8 mouse cellular contexts compared by ENCODE assay signal in the genomic region with DNA sequence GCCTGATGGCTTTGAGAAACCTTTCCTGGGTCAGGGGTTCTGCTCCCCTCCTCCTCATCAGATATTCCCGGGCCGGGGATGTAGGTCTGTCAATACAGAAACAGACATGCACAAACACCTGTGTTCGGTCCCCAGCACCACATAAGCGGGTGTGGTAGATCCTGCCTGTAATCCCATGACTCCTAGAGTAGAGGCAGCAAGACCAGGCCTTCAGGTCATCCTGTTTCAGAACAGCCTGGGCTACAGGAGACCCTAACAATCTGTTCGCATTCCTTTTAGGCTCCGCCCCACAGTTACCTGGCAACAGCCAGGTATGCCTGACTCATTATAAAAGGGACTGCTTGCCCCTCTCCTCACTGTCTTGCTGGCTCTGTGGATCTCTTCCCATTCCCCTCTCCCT. TPM values are rescaled to one million over a fixed set of nuclear protein-coding genes. Genes with fewer than 3 reads are reported as not detected.
DNase-seq lines count a peak whose midpoint lies in the region; ATAC-seq and TF ChIP-seq lines count a peak whose summit lies in the region.

No protein-coding gene starts in this region.

- H3K9me3 ChIP-seq in liver, embryonic 14.5 days (ENCODE audit: control insufficient read depth, low read length) = no peaks in the 10 kb centered on the region

- TF ChIP-seq CTCF in cerebellum, adult 2 months (IDR thresholded peaks at IDR 0.05; ENCODE audit: borderline replicate concordance, insufficient read depth, low read depth, low read length) = no peak
- no peak for TF ChIP-seq CTCF in testis, adult 2 months (IDR thresholded peaks at IDR 0.05; ENCODE audit: control insufficient read depth, insufficient read depth, insufficient replicate concordance, low read depth, low read length)
- TF ChIP-seq CTCF in liver, embryonic 14.5 days (IDR thresholded peaks at IDR 0.05; ENCODE audit: low read depth) = no peak

- peak overlapping the region; percentile 74 for H3K4me3 ChIP-seq in cerebellum, adult 2 months (replicated peaks; ENCODE audit: insufficient read depth, low read depth, low read length)
- H3K4me3 ChIP-seq in testis, adult 2 months (ENCODE audit: control insufficient read depth, low read depth, low read length) = peak overlapping the region; percentile 81
- peak overlapping the region; percentile 59 to 61 for H3K4me3 ChIP-seq in liver, embryonic 14.5 days (ENCODE audit: insufficient read depth in 1 of 2, low read depth in 2 of 2, low read length in 2 of 2)

- intact Hi-C loops in left cerebral cortex, postnatal 10 days (cut with DNase I) = loop anchor here (5.0 kb wide), 1 partner anchor 43 kb away; no protein-coding TSS in a partner anchor

- H3K9ac ChIP-seq in liver, embryonic 14.5 days (replicated peaks) = no peak overlapping the region; the same call in 1 of the 2 replicates

- peak overlapping the region; percentile 61; the same call in 1 of the 2 replicates for H3K27ac ChIP-seq in cerebellum, adult 2 months (ENCODE audit: insufficient read depth, low read length)
- H3K27ac ChIP-seq in testis, adult 2 months (ENCODE audit: control insufficient read depth, insufficient read depth, low read depth, low read length) = no peak overlapping the region
- no peak overlapping the region for H3K27ac ChIP-seq in liver, embryonic 14.5 days

- no peaks in the 10 kb centered on the region for H3K27me3 ChIP-seq in cerebellum, adult 2 months (ENCODE audit: control insufficient read depth, insufficient read depth, low read length)
- H3K27me3 ChIP-seq in testis, adult 2 months (ENCODE audit: control insufficient read depth, insufficient read depth, low read length) = no peaks in the 10 kb centered on the region
- H3K27me3 ChIP-seq in liver, embryonic 14.5 days (ENCODE audit: control insufficient read depth, insufficient read depth, low read length) = peaks cover 5% of the 10 kb centered on the region; the same call in 1 of the 2 replicates

- peaks cover 5% of the 10 kb centered on the region for H3K4me1 ChIP-seq in cerebellum, adult 2 months (ENCODE audit: control insufficient read depth, insufficient read depth, low read length)
- H3K4me1 ChIP-seq in testis, adult 2 months (ENCODE audit: control insufficient read depth, insufficient read depth, low read length) = peaks cover 12% of the 10 kb centered on the region
- peaks cover 3 to 23% of the 10 kb centered on the region in 2 experiments for H3K4me1 ChIP-seq in liver, embryonic 14.5 days (replicated peaks; ENCODE audit: control insufficient read depth in 2 of 2, insufficient read depth in 2 of 2, low read length in 1 of 2)

- no peak for TF ChIP-seq EP300 in liver, embryonic 14.5 days (IDR thresholded peaks at IDR 0.05; ENCODE audit: low read depth)

- ATAC-seq in liver, embryonic 14.5 days (ENCODE audit: insufficient read depth) = no peak

- H3K36me3 ChIP-seq in testis, adult 2 months (ENCODE audit: control insufficient read depth, insufficient read depth, low read length) = no peaks in the 10 kb centered on the region
- H3K36me3 ChIP-seq in liver, embryonic 14.5 days (replicated peaks; ENCODE audit: control insufficient read depth, insufficient read depth, low read depth) = no peaks in the 10 kb centered on the region

- 28% methylated on average over 6 of the region's 6 CpGs for WGBS in cerebellum, adult 2 months
- WGBS in liver, embryonic 14.5 days (ENCODE audit: insufficient replicate concordance) = 53% methylated on average over 6 of the region's 6 CpGs

- no peak for DNase-seq in cerebellum, adult 2 months
- no peak for DNase-seq in cerebellum, postnatal 4 days (ENCODE audit: low spot score in 2 of 2)
- no peak for DNase-seq in testis, postnatal 14 days (ENCODE audit: low spot score)
- no peak for DNase-seq in liver, embryonic 14.5 days (ENCODE audit: low read depth in 3 of 3, low spot score in 3 of 3)
- no peak for DNase-seq in adrenal gland, postnatal 4 days (ENCODE audit: low spot score in 2 of 2)
- DNase-seq in left cerebral cortex, postnatal 10 days (ENCODE audit: extremely low spot score in 1 of 2, low spot score in 2 of 2) = no peak
- no peak for DNase-seq in right cerebral cortex, postnatal 4 days

- peak overlapping the region; percentile 73 for H3K4me2 ChIP-seq in liver, embryonic 14.5 days (ENCODE audit: low read depth)

- no peak for TF ChIP-seq POLR2A in cerebellum, adult 2 months (IDR thresholded peaks at IDR 0.05; ENCODE audit: borderline replicate concordance, insufficient read depth, low read length)
- no peak for TF ChIP-seq POLR2A in testis, adult 2 months (IDR thresholded peaks at IDR 0.05; ENCODE audit: control insufficient read depth, low read depth, low read length)

RNA-seq across cellular contexts. Expression of a gene that starts 0.6 kb away (rescaled TPM):
- polyA plus RNA-seq in cerebellum, adult 2 months (2012; rRNA removed) = 1.7 and 2.2 TPM in 2 replicates
- 0.49 and 0.88 TPM in 2 replicates for polyA plus RNA-seq in testis, adult 2 months (2012; rRNA removed)
- polyA plus RNA-seq in liver, embryonic 14.5 days (2012; rRNA removed) = 0.17 and 0.21 TPM in 2 replicates
- polyA plus RNA-seq in liver, embryonic 14.5 days (2014; fragmentation: Nextera tagmentation; extraction: Ambion mirVana) = 0.16 and 0.74 TPM in 2 replicates
- total RNA-seq in adrenal gland, postnatal 4 days (2021) = 1 to 10 TPM in 1 of 2 experiments, under 1 TPM in 1; 0.73 to 1.6 TPM
- total RNA-seq in left cerebral cortex, postnatal 10 days (2021) = under 1 TPM; 0.77 to 0.99 TPM

RNA-seq across cellular contexts. Expression of a gene that starts 8.6 kb away (rescaled TPM):
- polyA plus RNA-seq in cerebellum, adult 2 months (2012; rRNA removed) = 32.3 and 32.9 TPM in 2 replicates
- polyA plus RNA-seq in testis, adult 2 months (2012; rRNA removed) = 20.0 and 24.3 TPM in 2 replicates
- 9.5 and 12.5 TPM in 2 replicates for polyA plus RNA-seq in liver, embryonic 14.5 days (2012; rRNA removed)
- polyA plus RNA-seq in liver, embryonic 14.5 days (2014; fragmentation: Nextera tagmentation; extraction: Ambion mirVana) = 8.3 and 9.5 TPM in 2 replicates
- total RNA-seq in adrenal gland, postnatal 4 days (2021) = 1 to 10 TPM; 4.8 to 5.7 TPM
- total RNA-seq in left cerebral cortex, postnatal 10 days (2021) = 10 to 100 TPM; 22.0 to 23.5 TPM

RNA-seq across cellular contexts. Expression of a gene that starts 11.0 kb away (rescaled TPM):
- 258 and 262 TPM in 2 replicates for polyA plus RNA-seq in cerebellum, adult 2 months (2012; rRNA removed)
- 24.5 and 28.4 TPM in 2 replicates for polyA plus RNA-seq in testis, adult 2 months (2012; rRNA removed)
- polyA plus RNA-seq in liver, embryonic 14.5 days (2012; rRNA removed) = 35.3 and 54.9 TPM in 2 replicates
- 76.6 and 79.2 TPM in 2 replicates for polyA plus RNA-seq in liver, embryonic 14.5 days (2014; fragmentation: Nextera tagmentation; extraction: Ambion mirVana)
- total RNA-seq in adrenal gland, postnatal 4 days (2021) = 100 to 1,000 TPM; 106 to 112 TPM
- total RNA-seq in left cerebral cortex, postnatal 10 days (2021) = 100 to 1,000 TPM; 183 to 200 TPM

RNA-seq across cellular contexts. Expression of a gene that starts 21.6 kb away (rescaled TPM):
- 38.8 and 41.7 TPM in 2 replicates for polyA plus RNA-seq in cerebellum, adult 2 months (2012; rRNA removed)
- 21.5 and 23.5 TPM in 2 replicates for polyA plus RNA-seq in testis, adult 2 months (2012; rRNA removed)
- polyA plus RNA-seq in liver, embryonic 14.5 days (2012; rRNA removed) = 6.3 and 8.0 TPM in 2 replicates
- polyA plus RNA-seq in liver, embryonic 14.5 days (2014; fragmentation: Nextera tagmentation; extraction: Ambion mirVana) = 10.0 and 12.5 TPM in 2 replicates
- 10 to 100 TPM in 1 of 2 experiments, 1 to 10 TPM in 1; 9.6 to 10.4 TPM for total RNA-seq in adrenal gland, postnatal 4 days (2021)
- 10 to 100 TPM; 25.9 to 29.2 TPM for total RNA-seq in left cerebral cortex, postnatal 10 days (2021)

RNA-seq across cellular contexts. Expression of a gene that starts 22.6 kb away (rescaled TPM):
- polyA plus RNA-seq in cerebellum, adult 2 months (2012; rRNA removed) = 194 and 207 TPM in 2 replicates
- polyA plus RNA-seq in testis, adult 2 months (2012; rRNA removed) = 53.7 and 65.2 TPM in 2 replicates
- 4.9 and 5.9 TPM in 2 replicates for polyA plus RNA-seq in liver, embryonic 14.5 days (2012; rRNA removed)
- 4.9 and 6.2 TPM in 2 replicates for polyA plus RNA-seq in liver, embryonic 14.5 days (2014; fragmentation: Nextera tagmentation; extraction: Ambion mirVana)
- 10 to 100 TPM; 19.0 to 22.6 TPM for total RNA-seq in adrenal gland, postnatal 4 days (2021)
- 100 to 1,000 TPM; 631 to 653 TPM for total RNA-seq in left cerebral cortex, postnatal 10 days (2021)
